Mouse (Mus musculus): ENCODE measurements around the gene Ccm2.

The Ccm2 gene

DNA sequence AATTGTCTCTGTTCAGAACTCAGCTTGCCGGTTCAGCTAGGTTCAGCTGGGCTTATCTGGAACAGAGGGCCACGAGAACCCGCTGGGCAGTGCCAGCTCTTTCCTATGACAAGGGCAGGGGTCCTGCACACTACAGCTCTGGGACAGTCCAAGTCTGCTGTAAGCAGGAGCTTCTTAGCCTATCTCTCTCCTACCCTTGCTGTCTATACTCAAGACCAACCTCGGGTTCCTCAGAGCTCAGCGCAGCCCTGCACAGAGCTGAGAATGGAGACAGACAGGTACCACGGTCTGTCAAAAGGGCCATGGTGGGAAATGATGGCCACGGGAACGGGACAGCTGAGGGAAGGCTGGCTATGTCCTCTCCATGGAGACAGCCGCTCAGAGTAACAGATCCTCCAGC is 56.5 kb downstream of the Ccm2 start:
- peak; percentile 19 for DNase-seq (ENCODE audit: low read depth, low spot score)

GRCm38 (mm10) chr11:6603887-6604603 is 57.4 kb downstream of the Ccm2 start:
- DNase-seq (ENCODE audit: low read depth, low spot score) = peak; percentile 62

DNA sequence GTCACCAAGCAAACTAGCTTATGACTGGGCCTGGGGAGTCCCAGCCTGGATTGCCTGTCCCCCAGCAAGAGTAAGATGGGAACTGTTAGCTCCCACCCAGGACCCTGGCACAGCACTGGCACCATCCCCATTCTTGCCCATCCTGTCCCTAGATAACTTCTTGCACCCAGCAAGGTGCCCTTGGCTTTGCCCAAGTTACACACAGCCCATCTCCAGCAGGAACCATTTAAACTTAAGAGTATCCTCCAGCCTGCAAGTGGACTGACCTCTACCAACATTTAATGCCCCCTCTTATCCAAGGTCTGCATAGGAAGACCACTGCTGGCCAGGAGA is 57.9 kb downstream of the Ccm2 start:
- DNase-seq (ENCODE audit: low read depth, low spot score) = no peak

GRCm38 (mm10) chr11:6605021-6605481 is 58.4 kb downstream of the Ccm2 start:
- DNase-seq (ENCODE audit: low read depth, low spot score) = no peak

GRCm38 (mm10) chr11:6605491-6606399 is 59.1 kb downstream of the Ccm2 start, which contains the start of gene Nacad:
TSS of gene Nacad (minus strand) at chr11:6606053.
- DNase-seq (ENCODE audit: low read depth, low spot score) = peak; percentile 44

- DNase-seq (ENCODE audit: low read depth, low spot score) = no peak
Observed at GRCm38 (mm10) chr11:6615250-6616205, 68.8 kb downstream of the Ccm2 start.

GRCm38 (mm10) chr11:6623704-6624103 is 77.0 kb downstream of the Ccm2 start:
- no peak for DNase-seq (ENCODE audit: low read depth, low spot score)

- DNase-seq (ENCODE audit: low read depth, low spot score) = no peak
Observed at GRCm38 (mm10) chr11:6624619-6625382, 78.1 kb downstream of the Ccm2 start.

- DNase-seq (ENCODE audit: low read depth, low spot score) = peak; percentile 97
Observed at GRCm38 (mm10) chr11:6625478-6626387, 79.0 kb downstream of the Ccm2 start, which contains the start of gene Tbrg4. TSS of gene Tbrg4 (minus strand) at chr11:6626067.

DNA sequence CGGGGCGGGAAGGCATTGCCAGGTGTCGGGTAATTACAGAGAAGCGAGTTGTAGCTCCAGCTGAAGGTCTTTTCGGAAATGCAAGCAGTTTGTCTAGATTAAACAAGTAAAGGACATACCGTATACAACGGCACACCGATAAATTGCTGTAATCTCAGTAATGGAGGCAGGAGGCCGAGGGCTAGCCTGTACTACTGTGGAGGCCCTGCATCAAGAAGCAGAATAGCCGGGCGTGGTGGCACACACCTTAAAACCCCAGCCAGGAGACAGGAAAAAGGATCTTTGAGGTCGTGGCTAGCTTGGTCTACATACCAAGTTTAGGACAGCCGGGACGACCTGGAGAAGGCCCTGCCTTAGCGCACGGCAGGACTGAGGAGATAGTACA is 79.7 kb downstream of the Ccm2 start:
- DNase-seq (ENCODE audit: low read depth, low spot score) = no peak

DNA sequence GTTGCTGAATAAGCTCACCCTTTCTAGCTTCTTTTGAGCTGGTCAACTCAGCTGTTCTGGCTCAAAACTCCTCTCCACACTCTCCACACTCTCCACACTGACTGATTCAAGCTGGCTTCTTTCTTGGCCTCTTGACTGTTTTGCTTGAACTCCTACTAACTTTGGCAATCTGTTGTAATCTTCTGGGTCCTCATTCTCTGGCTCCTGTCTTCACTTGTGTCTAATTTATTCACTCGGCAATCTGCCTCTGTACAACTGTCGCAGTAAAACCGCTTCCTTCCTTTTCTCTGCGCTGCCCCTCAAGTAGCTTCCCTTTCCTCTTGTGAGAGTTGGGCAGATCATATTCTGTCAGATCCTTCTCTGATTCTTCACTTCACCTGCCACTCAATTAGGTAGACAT is 81.0 kb downstream of the Ccm2 start:
- peak; percentile 69 for DNase-seq (ENCODE audit: low read depth, low spot score)

GRCm38 (mm10) chr11:6628568-6628967 is 81.9 kb downstream of the Ccm2 start:
- peak; percentile 76 for DNase-seq (ENCODE audit: low read depth, low spot score)

DNA sequence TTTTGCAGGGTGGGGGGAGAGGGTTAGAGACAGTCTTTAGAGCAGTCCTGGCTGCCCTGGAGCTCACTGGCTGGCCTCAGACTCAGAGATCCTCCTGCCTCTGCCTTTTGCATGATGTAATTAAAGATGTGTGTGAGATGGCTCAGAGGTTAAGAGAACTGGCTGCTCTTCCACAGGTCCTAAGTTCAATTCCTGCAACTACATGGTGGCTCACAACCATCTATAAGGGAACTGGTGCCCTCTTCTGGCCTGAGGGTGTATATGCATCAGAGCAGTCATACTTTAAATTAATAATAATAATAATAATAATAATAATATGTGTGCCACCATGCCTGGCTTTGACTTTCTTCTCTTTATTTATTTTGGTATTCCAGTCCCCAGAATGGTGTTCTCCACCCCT is 83.0 kb downstream of the Ccm2 start:
- DNase-seq (ENCODE audit: low read depth, low spot score) = peak; percentile 84

DNA sequence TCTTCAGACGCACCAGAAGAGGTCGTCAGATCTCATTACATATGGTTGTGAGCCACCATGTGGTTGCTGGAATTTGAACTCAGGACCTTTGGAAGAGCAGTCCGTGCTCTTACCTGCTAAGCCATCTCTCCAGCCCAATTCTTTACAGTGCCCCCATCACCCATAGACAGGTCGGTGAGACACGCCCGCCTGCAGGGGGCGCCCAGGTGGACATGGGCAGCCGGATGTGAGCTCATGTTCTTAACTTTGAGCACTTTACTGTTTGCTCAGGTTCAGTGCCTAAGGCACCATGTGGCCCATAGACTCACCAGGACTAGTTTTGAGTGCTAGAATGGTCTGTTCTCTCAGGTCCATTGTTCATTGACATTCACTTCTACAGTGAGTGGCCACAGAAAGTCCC is 89.5 kb downstream of the Ccm2 start:
- peak; percentile 56 for DNase-seq (ENCODE audit: low read depth, low spot score)

GRCm38 (mm10) chr11:6638537-6638936 is 91.8 kb downstream of the Ccm2 start, which contains the start of gene Wap:
TSS of gene Wap (minus strand) at chr11:6638637.
- no peak for DNase-seq (ENCODE audit: low read depth, low spot score)

DNA sequence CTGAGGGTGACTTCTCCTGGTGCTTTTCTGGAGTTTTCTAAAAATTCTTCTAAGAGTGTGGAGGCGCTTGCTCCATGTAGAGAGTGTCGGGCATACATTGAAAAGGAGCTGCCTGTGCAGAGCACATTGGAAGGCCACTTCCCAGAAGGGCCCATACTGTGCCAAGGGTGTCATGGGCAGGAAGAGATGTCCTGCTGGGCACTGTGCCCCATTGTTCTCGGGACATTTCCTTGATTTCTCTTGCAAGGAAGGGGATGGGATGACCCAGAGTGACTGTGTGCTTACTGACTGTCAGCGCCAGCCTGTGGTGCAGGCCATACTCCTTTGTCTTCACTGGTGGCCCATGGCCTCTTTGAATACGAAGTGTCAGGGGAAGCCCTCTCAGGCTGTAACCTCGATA is 92.4 kb downstream of the Ccm2 start:
- DNase-seq (ENCODE audit: low read depth, low spot score) = no peak

- DNase-seq (ENCODE audit: low read depth, low spot score) = no peak
Observed at GRCm38 (mm10) chr11:6644566-6644965, 97.9 kb downstream of the Ccm2 start.
